Mouse (Mus musculus): ENCODE data around the gene Pygl. TPM values are rescaled to one million over a fixed set of nuclear protein-coding genes. Genes with fewer than 3 reads are reported as not detected.

Gene Pygl
- polyA plus RNA-seq, 1 experiment from 2014 or later: 25.0 TPM

- H3K4me1 ChIP-seq (replicated peaks; ENCODE audit: control insufficient read depth, insufficient read depth, low read length): peaks cover 5% of the 10 kb centered on the region; the same call in 1 of the 2 replicates
- no peaks in the 10 kb centered on the region for H3K36me3 ChIP-seq (ENCODE audit: control insufficient read depth, insufficient read depth, low read length)
- DNase-seq (ENCODE audit: low spot score): no peak
- H3K27ac ChIP-seq (ENCODE audit: low read depth): no peak overlapping the region
- H3K9ac ChIP-seq (ENCODE audit: low read length): no peak overlapping the region
- H3K9me3 ChIP-seq (ENCODE audit: control insufficient read depth, low read length): no peaks in the 10 kb centered on the region
- peak overlapping the region; percentile 72; the same call in 1 of the 2 replicates for H3K4me2 ChIP-seq (ENCODE audit: low read length)
- 17% methylated on average over 6 of the region's 6 CpGs for WGBS
- no peak for ATAC-seq (replicated peaks; ENCODE audit: low FRiP score, low TSS enrichment, low read depth)
- H3K27me3 ChIP-seq (replicated peaks; ENCODE audit: control insufficient read depth, insufficient read depth, low read length): no peaks in the 10 kb centered on the region
- no peak overlapping the region for H3K4me3 ChIP-seq (ENCODE audit: low read depth, low read length)
Observed at GRCm38 (mm10) chr12:70234411-70234810, 3.1 kb upstream of the Pygl start.

DNA sequence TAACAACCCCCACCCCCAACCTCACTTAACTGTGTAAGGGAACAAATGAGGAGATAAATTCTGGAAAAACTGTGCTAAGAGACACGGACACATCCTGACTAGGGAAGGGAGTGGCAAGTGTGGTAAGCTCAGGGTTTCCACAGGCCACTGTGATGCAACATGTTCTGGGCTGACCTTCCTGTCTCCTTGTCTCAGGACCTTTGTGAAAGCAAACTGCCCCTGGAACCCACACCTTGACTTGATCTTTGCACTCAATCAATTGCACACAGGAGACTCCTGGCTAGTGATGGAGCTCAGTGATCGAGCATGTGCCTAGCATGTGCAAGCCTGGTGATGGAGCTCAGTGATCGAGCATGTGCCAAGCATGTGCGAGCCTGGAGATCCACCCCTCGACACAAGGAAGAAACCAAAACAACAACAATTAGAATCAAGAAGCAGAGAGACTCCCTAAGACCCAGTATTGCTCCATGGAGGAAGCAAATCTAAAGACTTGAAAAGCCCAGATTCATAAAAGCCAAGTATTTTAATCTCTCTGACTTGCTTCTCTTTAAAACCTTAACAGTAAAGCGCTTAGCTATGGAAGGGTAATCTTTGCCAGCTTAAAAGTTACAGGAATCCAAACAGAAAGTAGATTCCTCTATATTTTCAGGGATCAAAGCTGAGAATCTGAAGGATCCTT is 2.5 kb upstream of the Pygl start:
- no peaks in the 10 kb centered on the region for H3K36me3 ChIP-seq (ENCODE audit: control insufficient read depth, insufficient read depth, low read length)
- ATAC-seq (replicated peaks; ENCODE audit: low FRiP score, low TSS enrichment, low read depth) (no peak), DNase-seq (ENCODE audit: low spot score) (no peak)
- no peak overlapping the region for H3K9ac ChIP-seq (ENCODE audit: low read length)
- no peaks in the 10 kb centered on the region for H3K27me3 ChIP-seq (replicated peaks; ENCODE audit: control insufficient read depth, insufficient read depth, low read length)
- 85% methylated on average over 6 of the region's 6 CpGs for WGBS
- no peak overlapping the region for H3K4me3 ChIP-seq (ENCODE audit: low read depth, low read length)
- H3K9me3 ChIP-seq (ENCODE audit: control insufficient read depth, low read length): no peaks in the 10 kb centered on the region
- no peak overlapping the region for H3K4me2 ChIP-seq (ENCODE audit: low read length)
- H3K27ac ChIP-seq (ENCODE audit: low read depth): no peak overlapping the region
- peaks cover 5% of the 10 kb centered on the region; the same call in 1 of the 2 replicates for H3K4me1 ChIP-seq (replicated peaks; ENCODE audit: control insufficient read depth, insufficient read depth, low read length)

GRCm38 (mm10) chr12:70232020-70232544 is 794 bp upstream of the Pygl start:
- no peak overlapping the region for H3K9ac ChIP-seq (ENCODE audit: low read length)
- WGBS: 54% methylated on average over 5 of the region's 5 CpGs
- no peak overlapping the region for H3K4me3 ChIP-seq (ENCODE audit: low read depth, low read length)
- H3K36me3 ChIP-seq (ENCODE audit: control insufficient read depth, insufficient read depth, low read length): no peaks in the 10 kb centered on the region
- H3K4me1 ChIP-seq (replicated peaks; ENCODE audit: control insufficient read depth, insufficient read depth, low read length): peaks cover 10% of the 10 kb centered on the region
- H3K9me3 ChIP-seq (ENCODE audit: control insufficient read depth, low read length): no peaks in the 10 kb centered on the region
- no peak overlapping the region for H3K4me2 ChIP-seq (ENCODE audit: low read length)
- H3K27ac ChIP-seq (ENCODE audit: low read depth): no peak overlapping the region
- DNase-seq (ENCODE audit: low spot score) (no peak), ATAC-seq (replicated peaks; ENCODE audit: low FRiP score, low TSS enrichment, low read depth) (no peak)
- no peaks in the 10 kb centered on the region for H3K27me3 ChIP-seq (replicated peaks; ENCODE audit: control insufficient read depth, insufficient read depth, low read length)

DNA sequence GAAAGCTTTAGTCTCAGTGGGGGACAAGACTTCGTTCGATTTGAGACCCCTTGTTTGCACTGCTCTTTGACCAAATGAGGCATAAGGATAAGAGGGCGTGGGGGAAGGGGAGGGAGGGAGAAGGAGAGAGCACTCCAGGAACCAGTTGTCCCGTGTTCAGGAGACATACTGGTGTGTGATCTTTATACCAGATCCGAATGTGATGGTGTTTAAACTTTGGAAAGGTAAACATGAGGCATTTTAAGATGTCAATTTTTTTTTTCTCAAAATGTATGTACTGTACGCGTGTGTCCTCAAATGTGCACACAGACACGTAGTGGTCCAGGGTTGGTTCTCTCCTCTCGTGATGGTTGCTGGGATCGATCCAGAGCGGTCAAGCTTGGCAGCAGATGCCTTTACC is 3.1 kb downstream of the Pygl start:
- Histone ChIP-seq H3K27ac (ENCODE audit: low read depth) (peak overlapping the region; percentile 22; the same call in 1 of the 2 replicates), H3K9ac (ENCODE audit: low read length) (no peak overlapping the region; the same call in 1 of the 2 replicates), H3K27me3 (replicated peaks; ENCODE audit: control insufficient read depth, insufficient read depth, low read length) (no peaks in the 10 kb centered on the region), H3K4me3 (ENCODE audit: low read depth, low read length) (peak overlapping the region; percentile 58), H3K4me2 (ENCODE audit: low read length) (peak overlapping the region; percentile 91), H3K36me3 (ENCODE audit: control insufficient read depth, insufficient read depth, low read length) (no peaks in the 10 kb centered on the region), H3K9me3 (ENCODE audit: control insufficient read depth, low read length) (no peaks in the 10 kb centered on the region), H3K4me1 (replicated peaks; ENCODE audit: control insufficient read depth, insufficient read depth, low read length) (peaks cover 7% of the 10 kb centered on the region; the same call in 1 of the 2 replicates)
- DNase-seq (ENCODE audit: low spot score) (no peak), ATAC-seq (replicated peaks; ENCODE audit: low FRiP score, low TSS enrichment, low read depth) (0 out of 2 replicates have a peak, but pooled peaks have one; percentile 6)
- WGBS: 67% methylated on average over 11 of the region's 11 CpGs

- under 1% methylated on average over 52 of the region's 52 CpGs for WGBS
- ATAC-seq (replicated peaks; ENCODE audit: low FRiP score, low TSS enrichment, low read depth) (peak; percentile 92), DNase-seq (ENCODE audit: low spot score) (peak; percentile 86)
- Histone ChIP-seq H3K4me1 (replicated peaks; ENCODE audit: control insufficient read depth, insufficient read depth, low read length) (peaks cover 7% of the 10 kb centered on the region; the same call in 1 of the 2 replicates), H3K4me2 (ENCODE audit: low read length) (peak overlapping the region; percentile 91), H3K36me3 (ENCODE audit: control insufficient read depth, insufficient read depth, low read length) (no peaks in the 10 kb centered on the region), H3K27ac (ENCODE audit: low read depth) (peak overlapping the region; percentile 22; the same call in 1 of the 2 replicates), H3K27me3 (replicated peaks; ENCODE audit: control insufficient read depth, insufficient read depth, low read length) (no peaks in the 10 kb centered on the region), H3K9ac (ENCODE audit: low read length) (peak overlapping the region; percentile 56), H3K9me3 (ENCODE audit: control insufficient read depth, low read length) (no peaks in the 10 kb centered on the region), H3K4me3 (ENCODE audit: low read depth, low read length) (peak overlapping the region; percentile 58)
Observed at GRCm38 (mm10) chr12:70227121-70227932, 4.0 kb downstream of the Pygl start.

DNA sequence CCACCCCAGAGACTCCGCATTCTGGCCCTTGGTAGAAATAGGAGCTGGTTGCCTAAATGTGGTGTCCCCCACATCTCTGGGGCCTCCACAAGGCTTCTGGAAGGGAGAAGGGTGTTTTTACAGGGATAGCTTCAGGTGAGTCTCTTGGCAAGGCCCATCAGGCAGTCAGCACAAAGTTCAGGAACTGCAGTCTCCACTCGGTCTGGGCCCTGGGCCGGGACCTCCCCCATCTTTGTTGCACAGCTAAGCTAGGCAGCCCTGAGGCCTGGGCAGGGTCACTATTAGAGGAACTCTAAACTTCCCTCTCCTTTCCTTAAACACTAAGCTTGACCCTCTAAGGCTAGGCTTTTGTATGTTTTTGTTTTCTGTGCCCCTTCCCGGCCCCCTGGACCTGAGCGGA is 4.6 kb downstream of the Pygl start:
- WGBS: 21% methylated on average over 5 of the region's 5 CpGs
- Histone ChIP-seq H3K4me2 (ENCODE audit: low read length) (peak overlapping the region; percentile 91), H3K27ac (ENCODE audit: low read depth) (no peak overlapping the region; the same call in 1 of the 2 replicates), H3K36me3 (ENCODE audit: control insufficient read depth, insufficient read depth, low read length) (no peaks in the 10 kb centered on the region), H3K27me3 (replicated peaks; ENCODE audit: control insufficient read depth, insufficient read depth, low read length) (no peaks in the 10 kb centered on the region), H3K9me3 (ENCODE audit: control insufficient read depth, low read length) (no peaks in the 10 kb centered on the region), H3K4me1 (replicated peaks; ENCODE audit: control insufficient read depth, insufficient read depth, low read length) (peaks cover 7% of the 10 kb centered on the region; the same call in 1 of the 2 replicates), H3K4me3 (ENCODE audit: low read depth, low read length) (peak overlapping the region; percentile 58), H3K9ac (ENCODE audit: low read length) (peak overlapping the region; percentile 56)
- DNase-seq (ENCODE audit: low spot score): no peak
- ATAC-seq (replicated peaks; ENCODE audit: low FRiP score, low TSS enrichment, low read depth): 0 out of 2 replicates have a peak, but pooled peaks have one; percentile 10

DNA sequence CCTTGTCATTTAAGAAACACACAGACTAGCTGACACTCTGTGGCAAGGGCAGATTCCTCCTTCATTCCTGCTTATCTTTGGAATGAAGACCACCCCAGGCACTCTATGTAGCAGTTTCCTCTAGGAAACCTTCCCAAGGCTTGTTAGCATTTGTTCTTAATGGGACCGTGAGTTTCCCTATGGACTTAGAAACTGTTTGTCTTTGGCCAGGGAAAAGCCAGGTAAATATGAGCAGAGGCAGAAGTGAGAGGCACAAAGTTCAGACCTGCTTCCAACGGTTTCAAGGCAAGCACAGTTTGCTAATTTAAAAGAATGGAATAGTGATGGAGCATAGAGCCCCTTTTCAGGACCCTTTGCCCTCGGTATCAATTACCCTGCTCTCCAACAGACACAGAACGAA is 8.0 kb downstream of the Pygl start:
- Histone ChIP-seq H3K4me3 (ENCODE audit: low read depth, low read length) (no peak overlapping the region), H3K27me3 (replicated peaks; ENCODE audit: control insufficient read depth, insufficient read depth, low read length) (no peaks in the 10 kb centered on the region), H3K4me1 (replicated peaks; ENCODE audit: control insufficient read depth, insufficient read depth, low read length) (peaks cover 7% of the 10 kb centered on the region; the same call in 1 of the 2 replicates), H3K4me2 (ENCODE audit: low read length) (no peak overlapping the region), H3K9ac (ENCODE audit: low read length) (no peak overlapping the region), H3K36me3 (ENCODE audit: control insufficient read depth, insufficient read depth, low read length) (no peaks in the 10 kb centered on the region), H3K27ac (ENCODE audit: low read depth) (no peak overlapping the region), H3K9me3 (ENCODE audit: control insufficient read depth, low read length) (no peaks in the 10 kb centered on the region)
- 58% methylated on average over 4 of the region's 4 CpGs for WGBS
- DNase-seq (ENCODE audit: low spot score) (no peak), ATAC-seq (replicated peaks; ENCODE audit: low FRiP score, low TSS enrichment, low read depth) (no peak)

DNA sequence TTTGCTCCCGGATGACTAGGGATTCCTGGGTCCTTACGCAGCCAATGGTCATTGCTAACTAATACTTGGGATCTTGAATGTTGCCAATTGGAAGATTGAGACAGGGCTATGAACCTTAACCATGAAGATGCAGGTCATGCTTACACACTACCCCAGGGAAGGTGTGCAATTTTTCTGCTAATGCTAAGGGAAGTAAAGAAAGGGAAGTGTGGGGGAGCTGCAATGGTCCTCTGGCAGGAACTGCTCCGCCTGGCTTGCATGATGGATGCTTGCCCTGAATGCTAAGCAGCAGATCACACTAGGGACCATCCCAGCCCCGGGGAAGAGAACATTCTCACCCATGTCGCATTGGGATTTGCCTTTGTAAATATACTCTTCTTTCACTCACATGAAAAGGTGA is 9.9 kb downstream of the Pygl start:
- DNase-seq (ENCODE audit: low spot score) (no peak), ATAC-seq (replicated peaks; ENCODE audit: low FRiP score, low TSS enrichment, low read depth) (no peak)
- 67% methylated on average over 5 of the region's 5 CpGs for WGBS

More for the DNA sequence above, 9.9 kb downstream of the Pygl start:
- H3K9me3 ChIP-seq (ENCODE audit: control insufficient read depth, low read length): no peaks in the 10 kb centered on the region
- no peak overlapping the region for H3K27ac ChIP-seq (ENCODE audit: low read depth)
- no peaks in the 10 kb centered on the region for H3K4me1 ChIP-seq (replicated peaks; ENCODE audit: control insufficient read depth, insufficient read depth, low read length)
- H3K4me2 ChIP-seq (ENCODE audit: low read length): no peak overlapping the region
- no peak overlapping the region for H3K9ac ChIP-seq (ENCODE audit: low read length)
- no peak overlapping the region for H3K4me3 ChIP-seq (ENCODE audit: low read depth, low read length)
- H3K36me3 ChIP-seq (ENCODE audit: control insufficient read depth, insufficient read depth, low read length): no peaks in the 10 kb centered on the region
- no peaks in the 10 kb centered on the region for H3K27me3 ChIP-seq (replicated peaks; ENCODE audit: control insufficient read depth, insufficient read depth, low read length)
